Mouse (Mus musculus) left cerebral cortex, postnatal 14 days (tissue): ENCODE measurements around the gene Glp1r. TPM values are rescaled to one million over a fixed set of nuclear protein-coding genes. Genes with fewer than 3 reads are reported as not detected.

Experiments used
- DNase-seq, 2 experiments: peaks; one replicate each; pipeline ENCODE4 v3.0.0; 2021 to 2022; ENCODE audit warnings: low spot score in 2 of 2, mixed read lengths in 1 of 2
- intact Hi-C: fragments of 180-260 bp; cut with DNase I; formaldehyde crosslinking; loops from one replicate; pipeline ENCODE4 v1.15.1; 2025
- total RNA-seq, 2 experiments: library from RNA; stranded (reverse); gene quantifications; 2 replicates each; pipeline ENCODE4 v1.2.3; 2021

Glp1r gene
- total RNA-seq, 2 experiments from 2014 or later = 0.72 to 1.4 TPM

DNA sequence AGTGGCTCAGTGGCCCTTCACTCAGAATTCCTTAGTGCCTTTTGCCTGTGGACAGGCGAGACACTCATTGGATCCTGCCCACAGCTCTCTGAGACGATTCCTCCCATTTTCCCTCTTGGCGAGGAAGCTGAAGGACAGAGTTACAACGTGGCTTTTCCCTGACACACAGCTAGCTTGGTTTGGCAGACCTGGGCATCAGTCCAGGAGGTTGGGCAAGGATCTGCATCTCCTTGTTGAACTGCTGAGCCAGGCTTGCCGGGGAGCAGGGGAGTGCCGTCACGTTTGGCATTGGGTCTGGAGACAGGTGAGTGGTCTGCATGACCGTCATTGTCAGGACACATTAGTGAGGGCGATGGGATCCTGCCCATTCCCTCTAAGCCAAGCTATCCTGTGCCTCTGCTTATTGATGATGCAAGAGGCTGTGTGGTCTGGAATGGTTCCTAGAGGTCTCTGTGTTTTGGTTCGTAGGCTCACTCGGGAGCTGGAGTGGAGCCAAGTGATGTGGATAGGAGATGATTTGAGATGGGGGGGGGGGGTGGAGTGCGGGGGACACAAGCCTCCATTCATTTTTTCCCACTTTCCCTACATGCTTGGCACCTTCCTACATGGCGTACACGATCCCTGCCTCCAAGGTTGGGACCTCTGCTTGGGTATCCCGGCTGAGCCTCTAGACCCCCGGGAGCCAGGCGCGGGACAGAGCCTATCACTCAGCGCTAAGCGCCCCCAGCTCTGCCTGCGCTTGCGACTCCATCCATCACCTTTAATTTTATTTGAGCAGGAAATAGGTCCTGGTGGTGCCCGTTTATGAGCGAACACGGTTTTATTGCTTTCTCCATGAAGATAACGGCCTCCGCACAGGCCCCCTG, 9.5 kb downstream of the Glp1r start:
- peak in 1 of 2 experiments; percentile 11 for DNase-seq
- intact Hi-C loops = no loop called here

DNA sequence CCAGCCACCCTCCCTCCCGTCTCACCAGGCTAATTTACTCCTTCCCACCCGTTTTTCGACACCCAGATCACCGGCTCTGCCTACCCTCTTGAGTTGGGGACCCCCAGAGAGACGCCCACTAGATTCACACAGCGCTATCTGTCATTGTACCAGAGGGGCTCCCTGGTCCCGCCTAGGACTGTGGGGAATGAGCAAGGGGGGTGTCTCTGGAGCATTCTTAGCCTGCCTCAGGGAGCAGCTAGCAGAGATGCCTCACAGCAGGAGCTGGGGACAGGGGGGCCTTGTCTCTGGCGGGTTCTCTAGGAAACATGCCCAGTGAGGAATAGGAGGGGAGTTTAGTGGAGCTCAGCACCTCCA, 10.1 kb downstream of the Glp1r start:
- DNase-seq = no peak
- intact Hi-C loops = no loop called here

DNA sequence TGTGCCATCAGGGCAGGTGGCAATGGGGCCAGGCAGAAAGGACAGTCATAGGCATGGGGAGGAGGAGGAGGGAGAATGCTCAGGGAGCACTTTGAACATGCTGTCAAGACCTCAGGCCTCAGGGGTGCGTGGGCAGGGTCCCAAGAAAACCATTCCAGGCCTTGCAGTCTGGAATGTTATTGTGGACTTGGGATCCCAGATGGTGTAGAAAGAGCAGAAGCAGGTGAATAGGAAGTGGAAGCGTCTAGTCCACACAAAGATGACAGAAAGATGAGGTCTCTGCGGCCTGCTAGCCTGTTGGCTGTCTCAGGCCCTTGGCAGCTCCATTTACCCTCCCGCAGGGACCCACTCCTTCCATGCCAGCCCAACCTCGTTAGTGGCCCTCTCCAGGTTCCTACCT, 10.9 kb downstream of the Glp1r start:
- no peak for DNase-seq
- intact Hi-C loops = no loop called here

DNA sequence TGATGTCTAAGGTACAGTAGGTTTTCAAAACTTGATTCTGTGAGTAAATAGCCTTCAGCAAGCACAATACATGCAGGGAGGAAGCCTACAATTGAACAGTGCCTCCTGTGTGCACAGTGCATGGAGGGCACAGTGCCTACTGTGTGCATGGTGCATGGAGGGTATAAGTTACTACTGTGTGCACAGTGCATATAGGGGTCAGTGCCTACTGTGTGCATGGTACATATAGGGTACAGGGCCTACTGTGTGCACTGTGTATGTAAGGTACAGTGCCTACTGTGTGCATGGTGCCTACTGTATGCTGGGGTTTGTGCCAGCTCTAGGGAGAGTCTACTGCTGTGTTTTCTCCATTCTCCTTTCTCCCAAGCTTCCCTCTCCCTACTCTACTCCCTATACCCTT, 12.6 kb downstream of the Glp1r start:
- DNase-seq = no peak
- intact Hi-C loops = no loop called here

DNA sequence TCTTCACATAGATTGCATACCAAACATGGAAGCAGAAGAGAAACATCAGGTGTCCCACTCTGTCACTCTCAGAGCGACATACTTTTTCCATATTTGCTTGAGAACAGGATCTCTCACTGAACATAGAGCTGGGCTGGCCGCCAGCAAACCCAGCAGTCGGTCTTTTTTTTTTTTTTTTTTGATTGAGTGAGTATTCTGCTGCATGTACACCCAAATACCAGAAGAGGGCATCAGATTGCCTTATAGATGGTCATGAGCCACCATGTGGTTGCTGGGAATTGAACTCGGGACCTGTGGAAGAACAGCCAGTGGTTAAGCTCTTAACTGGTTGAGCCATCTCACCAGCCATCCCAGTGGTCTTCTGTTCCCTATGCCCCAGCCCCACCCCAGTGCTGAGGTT, 21.9 kb downstream of the Glp1r start:
- DNase-seq = no peak
- intact Hi-C loops = no loop called here

DNA sequence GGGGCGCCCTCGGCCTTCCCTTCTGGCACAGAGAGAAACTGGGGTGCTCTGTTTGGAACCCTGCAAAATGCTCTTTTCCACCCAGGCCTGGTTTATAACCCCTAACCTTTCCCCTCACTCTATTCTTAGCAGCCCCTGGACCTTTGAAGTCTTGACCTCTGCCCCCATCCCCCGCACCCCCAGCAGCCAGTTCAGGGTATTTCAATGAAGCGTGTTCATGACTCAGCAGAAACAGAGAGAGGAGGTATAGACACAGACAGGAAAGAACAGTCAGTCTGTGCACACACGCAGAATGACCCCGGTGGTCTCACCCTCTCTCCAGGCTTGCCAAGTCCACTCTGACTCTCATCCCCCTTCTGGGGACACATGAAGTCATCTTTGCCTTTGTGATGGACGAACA, 29.2 kb downstream of the Glp1r start:
- intact Hi-C loops = no loop called here
- no peak for DNase-seq

DNA sequence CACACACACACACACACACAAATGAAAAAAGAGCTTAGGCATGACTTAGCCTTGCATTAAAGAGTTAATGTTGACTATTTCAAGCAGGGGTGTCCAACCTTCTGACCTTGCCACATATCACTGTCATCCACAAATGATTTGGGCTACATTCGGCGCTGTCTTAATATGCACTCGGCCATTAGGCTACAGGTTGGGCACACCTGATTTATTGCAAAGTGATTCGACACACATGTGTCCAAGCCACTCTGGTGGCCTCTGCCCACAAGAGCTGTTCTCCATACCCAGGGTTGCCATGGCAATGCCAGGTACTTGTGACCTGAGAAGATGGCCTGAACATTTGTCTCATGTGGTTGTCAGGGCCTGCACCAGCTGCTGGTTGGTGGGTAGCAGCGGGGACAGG, 31.2 kb downstream of the Glp1r start:
- intact Hi-C loops = no loop called here
- no peak for DNase-seq

DNA sequence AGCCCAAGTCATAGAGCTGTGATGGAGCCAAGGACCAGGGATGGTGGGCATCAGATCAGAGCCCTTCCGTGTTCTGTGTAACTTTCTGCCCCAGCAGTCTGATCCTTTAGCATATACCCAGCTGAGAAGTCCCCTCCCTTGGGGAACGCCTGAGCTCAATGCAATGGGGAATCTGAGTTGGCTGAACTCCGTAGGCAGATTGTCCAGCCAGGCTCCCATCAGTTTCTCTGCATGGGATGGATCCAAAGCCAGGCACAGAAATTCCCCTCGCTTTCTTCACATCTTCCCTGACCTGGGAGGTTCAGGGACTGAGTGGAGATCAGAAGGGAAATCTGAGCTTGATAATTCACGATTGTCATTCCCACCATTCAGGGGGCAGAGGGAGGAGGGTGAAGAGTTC, 33.7 kb downstream of the Glp1r start:
- DNase-seq = no peak
- intact Hi-C loops = no loop called here

DNA sequence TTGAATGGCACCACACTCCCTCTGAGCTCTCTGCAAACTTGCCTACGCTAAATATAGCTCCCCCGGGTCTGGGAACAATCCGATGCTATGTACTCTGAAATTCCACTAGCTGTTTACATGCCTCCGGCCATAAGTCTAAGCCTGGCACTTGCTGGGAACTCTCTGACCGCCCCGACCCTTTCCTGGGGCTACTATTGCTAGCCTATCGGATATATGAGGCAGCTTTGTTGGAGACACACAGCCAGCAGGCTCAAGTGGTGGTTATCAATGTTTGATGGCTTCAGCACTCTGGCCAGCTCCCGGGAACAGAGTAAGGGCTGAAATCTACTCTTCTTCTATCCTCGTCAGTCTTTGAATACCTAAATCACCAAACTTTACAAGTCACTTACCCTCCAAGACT, 36.9 kb downstream of the Glp1r start:
- intact Hi-C loops = no loop called here
- no peak for DNase-seq

DNA sequence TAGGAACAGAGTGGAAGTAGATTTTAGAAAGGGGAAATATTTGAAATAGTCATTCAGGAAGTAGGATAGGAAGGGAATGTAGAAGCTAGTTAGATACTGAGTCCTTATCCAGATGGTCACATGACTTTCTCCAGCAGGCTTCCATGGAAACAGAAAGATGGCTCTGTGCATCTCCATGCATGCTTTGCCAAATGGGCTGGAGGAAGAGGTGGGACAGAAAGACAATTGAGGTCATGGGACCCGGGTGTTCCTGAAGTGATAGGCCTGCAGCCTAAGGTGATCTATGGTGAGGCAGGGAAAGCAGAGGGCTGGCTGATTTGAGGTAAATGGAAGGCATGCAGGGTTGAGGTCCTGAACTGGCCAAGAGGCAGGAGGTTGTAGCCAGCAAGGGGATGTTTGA, 46.8 kb downstream of the Glp1r start:
- intact Hi-C loops = loop anchor here (5.0 kb wide), 1 partner anchor 201 kb away; no protein-coding TSS in a partner anchor

DNA sequence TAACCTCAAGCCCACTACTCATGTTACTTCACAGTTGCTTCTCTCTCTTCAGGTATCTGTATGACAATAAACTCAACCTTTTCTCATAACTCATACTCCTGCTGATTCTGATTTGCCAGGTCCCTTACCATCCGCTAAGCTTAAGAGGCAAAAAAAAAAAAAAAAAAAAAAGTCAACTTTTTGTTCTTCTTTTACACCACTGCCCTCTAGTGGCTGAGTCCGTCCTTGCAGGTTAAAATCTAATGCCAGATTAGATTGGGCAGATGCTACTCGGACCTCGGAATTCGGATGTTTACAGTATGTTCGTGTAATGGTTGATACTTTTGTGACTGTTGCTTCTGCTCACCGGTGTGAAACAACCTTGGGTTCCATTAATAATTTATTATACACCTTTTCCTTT, 49.2 kb downstream of the Glp1r start:
- DNase-seq = peak; percentile 79 to 88
- intact Hi-C loops = loop anchor here (2.0 to 5.0 kb wide), 2 partner anchors 108 to 132 kb away; no protein-coding TSS in a partner anchor

More for the DNA sequence above, 46.8 kb downstream of the Glp1r start:
- DNase-seq = no peak

DNA sequence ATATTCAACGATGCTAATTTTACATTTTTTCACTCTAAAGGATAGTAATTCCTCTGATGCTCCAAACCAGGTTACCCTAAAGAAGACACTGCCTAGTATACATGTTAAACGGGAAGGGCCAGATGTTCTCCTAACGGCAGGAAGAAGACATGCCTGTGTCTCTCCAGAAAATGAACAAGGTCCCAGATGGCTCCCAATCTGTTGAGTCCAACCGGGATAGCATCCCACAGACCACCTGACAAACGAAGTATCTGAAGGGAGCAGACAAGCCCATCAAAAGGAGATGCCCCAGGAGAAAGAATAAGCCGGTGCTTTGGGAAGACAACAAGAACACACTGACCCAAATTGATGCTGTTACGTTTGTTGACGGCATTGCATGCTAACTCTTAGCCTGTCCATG, 50.0 kb downstream of the Glp1r start:
- DNase-seq = peak; percentile 17 to 27

DNA sequence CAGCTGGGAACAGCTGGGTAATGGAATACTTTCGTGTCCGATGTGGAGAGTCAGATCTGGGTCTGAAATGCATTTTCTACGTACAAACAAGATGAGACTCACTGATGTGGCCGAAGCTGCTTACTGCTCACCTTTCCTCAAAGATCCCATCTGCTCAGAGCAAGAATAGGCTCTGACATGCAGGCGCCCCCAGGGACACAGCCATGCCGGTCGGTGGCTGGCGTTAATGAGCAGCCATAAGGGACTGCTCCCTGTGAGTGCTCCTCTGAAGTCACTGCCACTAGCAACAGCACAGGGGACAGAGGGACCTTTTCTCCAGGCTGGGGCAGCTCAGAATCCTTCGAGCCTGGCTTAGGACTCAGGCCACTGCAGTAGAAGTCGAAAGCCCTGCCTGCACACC, 52.7 kb downstream of the Glp1r start, which contains the start of gene Umodl1:
Umodl1 (plus strand) TSS at position 301 of the 400 bp plus-strand sequence.
- no peak for DNase-seq
- intact Hi-C loops = loop anchor here (5.0 kb wide), 1 partner anchor 112 kb away; no protein-coding TSS in a partner anchor

More for the DNA sequence above, 50.0 kb downstream of the Glp1r start:
- intact Hi-C loops = loop anchor here (2.0 to 5.0 kb wide), 2 partner anchors 109 to 133 kb away; no protein-coding TSS in a partner anchor

DNA sequence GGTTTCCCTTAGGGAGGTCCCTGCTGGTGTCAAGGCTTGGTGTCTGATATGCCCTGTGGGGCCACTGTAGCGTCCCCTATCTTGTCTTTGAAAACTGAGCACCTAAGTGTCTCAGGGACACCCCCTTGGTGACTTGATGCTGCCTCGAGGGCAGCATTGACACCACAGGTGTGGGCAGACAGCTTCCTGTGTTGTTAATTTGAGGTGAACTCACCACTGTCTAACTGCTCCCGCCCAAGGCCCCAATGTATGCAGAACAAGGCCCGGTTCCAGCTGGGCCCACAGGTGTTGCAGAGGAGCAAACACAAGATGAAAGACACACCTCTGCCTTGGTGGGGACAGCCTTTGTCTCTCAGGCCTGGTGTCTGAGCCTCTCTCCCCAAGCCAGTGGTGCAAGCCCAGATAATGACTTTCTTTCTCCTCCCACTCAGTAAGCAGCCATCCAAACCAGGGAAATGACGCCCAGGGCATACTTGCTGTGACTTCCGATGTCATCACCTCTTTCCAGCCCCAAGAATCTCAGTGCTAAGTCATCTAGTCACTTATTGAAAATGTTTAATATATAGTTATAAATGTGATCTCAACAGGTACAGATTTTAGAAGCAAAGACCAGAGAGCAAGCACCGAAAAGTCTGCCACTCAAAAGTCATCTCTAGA, 60.4 kb downstream of the Glp1r start:
- intact Hi-C loops = no loop called here
- no peak for DNase-seq

DNA sequence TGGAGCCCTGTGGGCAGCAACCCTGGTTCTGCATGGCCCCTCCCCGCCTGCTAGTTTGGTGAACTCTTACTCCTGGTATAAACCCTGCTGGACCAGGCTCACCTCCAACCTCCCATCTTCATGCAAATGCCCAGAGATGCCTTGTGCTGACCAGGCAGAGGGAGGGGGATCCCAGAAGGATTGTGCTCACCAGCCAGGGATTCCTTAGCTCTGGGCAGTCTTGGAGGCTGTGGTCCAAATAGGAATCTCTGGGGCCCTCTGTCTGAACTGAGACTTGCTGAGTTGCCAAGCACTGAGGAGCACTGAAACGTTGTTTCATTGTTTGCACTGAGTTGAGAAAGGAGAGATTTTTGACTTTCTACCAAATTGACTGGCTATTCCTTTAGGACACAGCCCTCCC, 61.3 kb downstream of the Glp1r start:
- intact Hi-C loops = no loop called here
- DNase-seq = peak in 1 of 2 experiments; percentile 11

DNA sequence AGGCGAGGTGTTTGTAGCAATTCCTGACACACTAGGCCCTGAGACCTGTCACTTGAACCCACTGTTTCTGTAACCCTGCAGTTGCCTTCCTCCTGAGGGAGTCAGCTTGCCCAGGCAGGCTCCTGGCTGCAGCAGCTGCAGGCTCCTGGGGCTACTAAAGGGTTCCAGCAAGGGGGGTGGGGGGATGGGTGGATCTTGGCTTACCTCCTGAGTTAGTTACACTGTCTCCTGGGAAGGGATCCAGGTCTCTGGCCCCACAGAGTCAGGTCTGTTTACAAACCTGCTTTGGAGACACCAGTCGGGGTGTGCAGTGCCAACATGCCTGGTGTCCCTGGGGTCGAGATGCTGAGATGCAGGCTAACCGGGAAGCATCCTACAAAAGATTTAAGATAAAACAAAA, 68.4 kb downstream of the Glp1r start:
- intact Hi-C loops = no loop called here
- DNase-seq = no peak

DNA sequence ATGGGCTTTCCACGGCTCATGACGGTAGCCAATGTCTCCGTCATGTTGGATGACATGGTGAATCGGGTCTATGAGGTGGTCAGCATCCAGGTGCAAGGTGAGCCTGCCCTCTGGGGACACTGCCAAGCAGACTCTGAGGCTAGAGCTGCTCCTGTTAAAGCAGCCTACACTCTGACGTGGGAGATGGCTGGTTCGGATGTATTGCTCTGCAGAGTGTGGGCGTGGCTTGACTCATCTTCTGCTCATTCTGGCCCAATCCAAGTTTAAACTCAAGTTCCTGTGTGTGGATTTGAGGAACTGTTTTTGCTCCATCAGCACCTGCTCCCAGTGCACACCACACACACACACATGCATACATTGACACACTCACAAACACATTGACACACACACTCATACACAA, 70.3 kb downstream of the Glp1r start:
- intact Hi-C loops = no loop called here
- peak; percentile 59 to 74 for DNase-seq

DNA sequence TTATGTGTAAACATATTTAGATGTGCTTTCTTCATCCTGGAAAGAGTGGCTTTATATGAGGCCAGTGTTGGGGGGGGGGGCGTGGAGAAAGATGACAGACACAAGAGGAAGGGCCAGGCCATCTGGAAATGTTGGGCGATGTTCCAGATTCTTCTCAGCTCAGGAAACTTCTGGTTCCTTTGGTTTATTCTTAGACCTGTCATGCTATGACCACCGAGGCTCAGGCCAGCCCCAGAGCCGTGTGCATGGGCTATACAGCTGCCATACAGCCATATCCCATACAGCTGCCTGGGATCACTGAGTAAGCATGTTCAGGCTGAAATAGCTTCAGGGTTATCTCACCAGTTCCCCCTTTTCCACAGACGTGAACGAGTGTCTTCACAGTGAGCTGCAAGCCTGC, 71.7 kb downstream of the Glp1r start:
- DNase-seq = peak; percentile 52 to 77
- intact Hi-C loops = no loop called here

DNA sequence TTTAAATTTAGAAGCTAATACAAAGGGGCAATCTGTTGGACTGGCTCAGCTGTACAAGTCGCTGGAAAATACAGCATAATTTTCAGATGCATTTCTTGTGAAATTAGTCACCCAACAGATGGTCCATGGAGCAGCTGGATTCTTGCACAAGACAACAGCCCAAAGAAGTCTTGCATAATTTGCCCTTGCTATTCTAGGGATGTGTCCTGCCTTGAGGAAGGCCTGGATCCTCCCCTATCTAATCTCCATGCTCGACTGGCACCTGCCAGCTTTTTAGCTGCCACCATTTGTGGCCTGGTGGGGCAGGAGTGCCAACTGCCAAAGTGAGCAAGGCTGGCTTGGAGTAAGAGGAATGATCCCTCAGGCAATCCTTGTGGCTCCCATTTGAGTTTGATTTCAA, 75.7 kb downstream of the Glp1r start:
- intact Hi-C loops = no loop called here
- peak in 1 of 2 experiments; percentile 28 for DNase-seq

DNA sequence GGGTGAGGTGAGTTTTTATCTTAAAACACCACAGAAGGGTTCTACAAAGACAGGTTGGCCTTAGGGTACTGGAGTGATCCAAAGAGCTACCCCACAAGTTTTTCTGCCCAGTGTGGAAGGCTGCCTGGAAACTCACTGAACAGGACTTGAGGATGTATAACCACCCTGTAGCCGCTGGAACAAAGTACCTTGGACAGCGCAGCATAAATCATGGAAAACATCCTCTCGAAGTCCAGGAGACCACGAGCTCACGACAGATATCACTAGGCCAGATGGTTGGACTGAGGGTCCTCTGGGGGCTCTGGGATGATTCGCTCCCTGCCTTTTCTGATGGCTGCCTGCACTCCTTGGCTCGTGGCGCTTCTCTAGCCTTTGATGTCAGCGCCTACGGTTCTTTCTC, 76.9 kb downstream of the Glp1r start:
- DNase-seq = no peak
- intact Hi-C loops = no loop called here

DNA sequence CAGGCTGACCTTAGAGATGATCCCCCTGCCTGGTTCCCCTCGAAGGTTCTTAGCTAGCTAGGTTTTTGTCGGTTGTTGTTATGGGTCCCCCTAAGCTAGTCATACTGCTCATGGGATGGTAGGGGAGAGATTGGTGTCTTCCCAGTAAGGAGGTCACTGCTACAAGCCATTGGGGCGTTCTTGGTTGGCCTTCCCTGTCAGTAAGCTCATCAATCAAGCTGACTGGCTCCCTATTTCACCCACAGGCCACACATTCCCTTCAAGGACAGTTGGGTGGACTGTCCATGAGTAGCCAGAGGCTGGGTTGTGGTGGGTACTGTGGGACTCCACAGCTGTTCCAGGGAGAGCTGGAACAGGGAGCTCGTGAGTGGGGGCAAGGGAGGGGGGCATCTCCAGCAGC, 81.9 kb downstream of the Glp1r start:
- DNase-seq = no peak
- intact Hi-C loops = no loop called here
